Mouse (Mus musculus) kidney, postnatal 25 days (tissue): ENCODE measurements around the gene Pde3b.
"Not testable (repeated sequence)": the region's sequence is repeated elsewhere in the genome, so short reads cannot be mapped to it uniquely, and the experiment has no call there.

Experiments
- DNase-seq, 2 experiments: peaks; one replicate each; pipeline ENCODE4 v3.0.0; 2021; ENCODE audit warnings: mixed read lengths in 2 of 2

The Pde3b gene

GRCm38 (mm10) chr7:114480196-114480989 is 65.3 kb downstream of the Pde3b start:
- no peak for DNase-seq

- no peak for DNase-seq
These were observed 65.9 kb downstream of the Pde3b start for GRCm38 (mm10) chr7:114481008-114481407.

GRCm38 (mm10) chr7:114481429-114481931 is 66.4 kb downstream of the Pde3b start:
- no peak for DNase-seq

- no peak for DNase-seq
These were observed 77.5 kb downstream of the Pde3b start for GRCm38 (mm10) chr7:114492540-114492939.

- DNase-seq = no peak
These were observed 79.0 kb downstream of the Pde3b start for GRCm38 (mm10) chr7:114494033-114494432.

- no peak for DNase-seq
These were observed 84.2 kb downstream of the Pde3b start for GRCm38 (mm10) chr7:114499293-114499692.

GRCm38 (mm10) chr7:114508879-114509278 is 93.8 kb downstream of the Pde3b start:
- DNase-seq = no peak

- no peak for DNase-seq
These were observed 105.0 kb downstream of the Pde3b start for GRCm38 (mm10) chr7:114520122-114520521.

GRCm38 (mm10) chr7:114526245-114526644 is 111.2 kb downstream of the Pde3b start:
- DNase-seq = no peak

GRCm38 (mm10) chr7:114536179-114536578 is 121.1 kb downstream of the Pde3b start:
- no peak for DNase-seq

- peak; percentile 89 to 93 for DNase-seq
These were observed 147.6 kb downstream of the Pde3b start, which contains the start of gene Cyp2r1 for GRCm38 (mm10) chr7:114562531-114563241. TSS of gene Cyp2r1 (minus strand) at chr7:114562972.

- DNase-seq = not testable (repeated sequence)
These were observed 158.8 kb downstream of the Pde3b start for GRCm38 (mm10) chr7:114573866-114574265.

- no peak for DNase-seq
These were observed 161.8 kb downstream of the Pde3b start for GRCm38 (mm10) chr7:114576931-114577330.

- no peak for DNase-seq
These were observed 162.6 kb downstream of the Pde3b start for GRCm38 (mm10) chr7:114577665-114578064.

- DNase-seq = peak; percentile 45 to 87
These were observed 165.3 kb downstream of the Pde3b start for GRCm38 (mm10) chr7:114580426-114580825.

GRCm38 (mm10) chr7:114581200-114581599 is 166.1 kb downstream of the Pde3b start:
- no peak for DNase-seq

GRCm38 (mm10) chr7:114582441-114582840 is 167.4 kb downstream of the Pde3b start:
- DNase-seq = peak in 1 of 2 experiments; percentile 24
